Mouse (Mus musculus): ENCODE data around the gene Raly.
"Not testable (repeated sequence)": the region's sequence is repeated elsewhere in the genome, so short reads cannot be mapped to it uniquely, and the experiment has no call there.

Gene Raly

GRCm38 (mm10) chr2:154836537-154836936 lies 45.6 kb downstream of the Raly start:
- no peak for DNase-seq (ENCODE audit: extremely low spot score)

- no peak for DNase-seq (ENCODE audit: extremely low spot score)
Measured at GRCm38 (mm10) chr2:154848086-154848485, 57.2 kb downstream of the Raly start.

GRCm38 (mm10) chr2:154855383-154855782 lies 64.5 kb downstream of the Raly start:
- DNase-seq (ENCODE audit: extremely low spot score): no peak

GRCm38 (mm10) chr2:154863672-154864071 lies 72.8 kb downstream of the Raly start:
- no peak for DNase-seq (ENCODE audit: extremely low spot score)

- no peak for DNase-seq (ENCODE audit: extremely low spot score)
Measured at GRCm38 (mm10) chr2:154865696-154866095, 74.8 kb downstream of the Raly start.

GRCm38 (mm10) chr2:154868106-154868505 lies 77.2 kb downstream of the Raly start:
- DNase-seq (ENCODE audit: extremely low spot score): no peak

- DNase-seq (ENCODE audit: extremely low spot score): no peak
Measured at GRCm38 (mm10) chr2:154869954-154870641, 79.2 kb downstream of the Raly start.

- no peak for DNase-seq (ENCODE audit: extremely low spot score)
Measured at GRCm38 (mm10) chr2:154876621-154877020, 85.7 kb downstream of the Raly start.

GRCm38 (mm10) chr2:154891585-154891984 lies 100.7 kb downstream of the Raly start:
- no peak for DNase-seq (ENCODE audit: extremely low spot score)

GRCm38 (mm10) chr2:154892201-154893044 lies 101.5 kb downstream of the Raly start, which contains the start of gene Eif2s2:
Gene Eif2s2, minus strand, starts transcription at chr2:154892935.
- peak; percentile 94 for DNase-seq (ENCODE audit: extremely low spot score)

GRCm38 (mm10) chr2:154893045-154893385 lies 102.1 kb downstream of the Raly start:
- DNase-seq (ENCODE audit: extremely low spot score): no peak

GRCm38 (mm10) chr2:154893548-154893947 lies 102.7 kb downstream of the Raly start:
- no peak for DNase-seq (ENCODE audit: extremely low spot score)

GRCm38 (mm10) chr2:154899004-154899403 lies 108.1 kb downstream of the Raly start:
- DNase-seq (ENCODE audit: extremely low spot score): not testable (repeated sequence)

- DNase-seq (ENCODE audit: extremely low spot score): not testable (repeated sequence)
Measured at GRCm38 (mm10) chr2:154899412-154899811, 108.5 kb downstream of the Raly start.

GRCm38 (mm10) chr2:154902111-154902510 lies 111.2 kb downstream of the Raly start:
- no peak for DNase-seq (ENCODE audit: extremely low spot score)

- DNase-seq (ENCODE audit: extremely low spot score): no peak
Measured at GRCm38 (mm10) chr2:154905796-154906195, 114.9 kb downstream of the Raly start.

- not testable (repeated sequence) for DNase-seq (ENCODE audit: extremely low spot score)
Measured at GRCm38 (mm10) chr2:154908223-154908622, 117.3 kb downstream of the Raly start.

- DNase-seq (ENCODE audit: extremely low spot score): no peak
Measured at GRCm38 (mm10) chr2:154909789-154910188, 118.9 kb downstream of the Raly start.

- DNase-seq (ENCODE audit: extremely low spot score): no peak
Measured at GRCm38 (mm10) chr2:154915922-154916541, 125.1 kb downstream of the Raly start.

GRCm38 (mm10) chr2:154916547-154916946 lies 125.7 kb downstream of the Raly start:
- peak; percentile 38 for DNase-seq (ENCODE audit: extremely low spot score)

Data from embryo, embryonic 9.5 days (tissue).